Mouse (Mus musculus): ENCODE data around the gene Pdilt.

GRCm38 (mm10) chr7:119511143-119511542, 12.1 kb downstream of the Pdilt start:
- no peak for TF ChIP-seq CTCF (IDR thresholded peaks at IDR 0.05; ENCODE audit: insufficient read depth, low read depth, low read length)
- TF ChIP-seq POLR2A (IDR thresholded peaks at IDR 0.05; ENCODE audit: insufficient read depth, low read depth, low read length): no peak
